Mouse (Mus musculus): ENCODE measurements around the gene Arid5a. TPM values are rescaled to one million over a fixed set of nuclear protein-coding genes. Genes with fewer than 3 reads are reported as not detected.

Gene Arid5a
- polyA plus RNA-seq, 1 experiment: 2.4 TPM

- H3K4me3 ChIP-seq (ENCODE audit: control insufficient read depth, low read depth, low read length): no peak overlapping the region
- H3K27me3 ChIP-seq (ENCODE audit: control insufficient read depth, insufficient read depth, low read length): no peaks in the 10 kb centered on the region
- H3K36me3 ChIP-seq (ENCODE audit: control insufficient read depth, insufficient read depth, low read length): no peaks in the 10 kb centered on the region
- no peak overlapping the region for H3K27ac ChIP-seq (ENCODE audit: control insufficient read depth, insufficient read depth, low read depth, low read length)
- TF ChIP-seq CTCF (IDR thresholded peaks at IDR 0.05; ENCODE audit: control insufficient read depth, insufficient read depth, insufficient replicate concordance, low read depth, low read length): no peak
- TF ChIP-seq POLR2A (IDR thresholded peaks at IDR 0.05; ENCODE audit: control insufficient read depth, low read depth, low read length): no peak
- peaks cover 7% of the 10 kb centered on the region for H3K4me1 ChIP-seq (ENCODE audit: control insufficient read depth, insufficient read depth, low read length)
These were observed 39.9 kb upstream of the Arid5a start for GRCm38 (mm10) chr1:36267595-36267994.

- no peaks in the 10 kb centered on the region for H3K27me3 ChIP-seq (ENCODE audit: control insufficient read depth, insufficient read depth, low read length)
- peaks cover 9% of the 10 kb centered on the region for H3K4me1 ChIP-seq (ENCODE audit: control insufficient read depth, insufficient read depth, low read length)
- H3K27ac ChIP-seq (ENCODE audit: control insufficient read depth, insufficient read depth, low read depth, low read length): no peak overlapping the region
- H3K4me3 ChIP-seq (ENCODE audit: control insufficient read depth, low read depth, low read length): no peak overlapping the region
- TF ChIP-seq POLR2A (IDR thresholded peaks at IDR 0.05; ENCODE audit: control insufficient read depth, low read depth, low read length) (no peak), CTCF (IDR thresholded peaks at IDR 0.05; ENCODE audit: control insufficient read depth, insufficient read depth, insufficient replicate concordance, low read depth, low read length) (no peak)
- no peaks in the 10 kb centered on the region for H3K36me3 ChIP-seq (ENCODE audit: control insufficient read depth, insufficient read depth, low read length)
These were observed 38.3 kb upstream of the Arid5a start for GRCm38 (mm10) chr1:36269121-36269795.

GRCm38 (mm10) chr1:36270666-36271065 lies 36.9 kb upstream of the Arid5a start:
- Histone ChIP-seq H3K27me3 (ENCODE audit: control insufficient read depth, insufficient read depth, low read length) (no peaks in the 10 kb centered on the region), H3K36me3 (ENCODE audit: control insufficient read depth, insufficient read depth, low read length) (no peaks in the 10 kb centered on the region), H3K4me3 (ENCODE audit: control insufficient read depth, low read depth, low read length) (no peak overlapping the region), H3K27ac (ENCODE audit: control insufficient read depth, insufficient read depth, low read depth, low read length) (no peak overlapping the region), H3K4me1 (ENCODE audit: control insufficient read depth, insufficient read depth, low read length) (peaks cover 9% of the 10 kb centered on the region)
- TF ChIP-seq POLR2A (IDR thresholded peaks at IDR 0.05; ENCODE audit: control insufficient read depth, low read depth, low read length) (no peak), CTCF (IDR thresholded peaks at IDR 0.05; ENCODE audit: control insufficient read depth, insufficient read depth, insufficient replicate concordance, low read depth, low read length) (no peak)

DNA sequence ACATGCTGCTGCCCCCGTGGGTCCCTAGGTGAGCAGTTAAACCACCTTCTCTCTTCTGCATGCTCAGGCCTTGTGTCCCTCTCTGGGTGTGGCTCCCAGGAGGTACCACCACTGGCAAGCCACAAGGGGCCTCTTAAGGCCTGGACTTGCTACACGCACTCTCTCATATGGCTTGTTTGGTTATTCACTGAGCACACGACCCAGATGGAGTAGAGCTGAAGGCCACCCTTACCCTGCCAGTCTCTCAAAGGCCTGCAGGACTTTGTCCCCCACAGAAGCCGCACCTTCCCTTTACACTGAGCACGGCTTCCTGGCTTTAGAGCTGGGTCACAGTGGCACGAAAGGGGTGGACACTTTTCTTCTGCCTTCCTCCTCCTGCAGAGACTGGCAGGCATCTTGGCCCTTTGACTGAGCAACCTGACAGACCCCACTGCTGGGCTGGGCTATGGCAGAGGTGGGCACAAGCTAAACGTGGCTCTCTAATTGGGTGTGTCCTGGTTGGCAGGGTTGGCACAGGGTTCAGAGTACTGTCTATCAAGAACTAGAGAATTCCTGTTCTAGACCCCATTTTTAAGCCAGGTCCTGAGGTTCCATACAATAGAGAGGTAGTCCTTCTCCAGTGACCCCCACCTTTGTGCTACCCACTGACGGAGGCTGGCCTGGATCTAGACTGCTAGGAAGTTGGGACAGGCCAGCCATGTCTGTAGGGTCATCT lies 35.9 kb upstream of the Arid5a start:
- no peak overlapping the region for H3K27ac ChIP-seq (ENCODE audit: control insufficient read depth, insufficient read depth, low read depth, low read length)
- no peak for TF ChIP-seq POLR2A (IDR thresholded peaks at IDR 0.05; ENCODE audit: control insufficient read depth, low read depth, low read length)
- no peak for TF ChIP-seq CTCF (IDR thresholded peaks at IDR 0.05; ENCODE audit: control insufficient read depth, insufficient read depth, insufficient replicate concordance, low read depth, low read length)
- no peaks in the 10 kb centered on the region for H3K27me3 ChIP-seq (ENCODE audit: control insufficient read depth, insufficient read depth, low read length)
- no peaks in the 10 kb centered on the region for H3K36me3 ChIP-seq (ENCODE audit: control insufficient read depth, insufficient read depth, low read length)
- peaks cover 9% of the 10 kb centered on the region for H3K4me1 ChIP-seq (ENCODE audit: control insufficient read depth, insufficient read depth, low read length)
- H3K4me3 ChIP-seq (ENCODE audit: control insufficient read depth, low read depth, low read length): no peak overlapping the region

GRCm38 (mm10) chr1:36272546-36272945 lies 35.0 kb upstream of the Arid5a start:
- H3K27ac ChIP-seq (ENCODE audit: control insufficient read depth, insufficient read depth, low read depth, low read length): no peak overlapping the region
- TF ChIP-seq POLR2A (IDR thresholded peaks at IDR 0.05; ENCODE audit: control insufficient read depth, low read depth, low read length) (no peak), CTCF (IDR thresholded peaks at IDR 0.05; ENCODE audit: control insufficient read depth, insufficient read depth, insufficient replicate concordance, low read depth, low read length) (no peak)
- H3K4me3 ChIP-seq (ENCODE audit: control insufficient read depth, low read depth, low read length): no peak overlapping the region
- no peaks in the 10 kb centered on the region for H3K27me3 ChIP-seq (ENCODE audit: control insufficient read depth, insufficient read depth, low read length)
- peaks cover 9% of the 10 kb centered on the region for H3K4me1 ChIP-seq (ENCODE audit: control insufficient read depth, insufficient read depth, low read length)
- H3K36me3 ChIP-seq (ENCODE audit: control insufficient read depth, insufficient read depth, low read length): no peaks in the 10 kb centered on the region

- no peak for TF ChIP-seq CTCF (IDR thresholded peaks at IDR 0.05; ENCODE audit: control insufficient read depth, insufficient read depth, insufficient replicate concordance, low read depth, low read length)
- TF ChIP-seq POLR2A (IDR thresholded peaks at IDR 0.05; ENCODE audit: control insufficient read depth, low read depth, low read length): no peak
- Histone ChIP-seq H3K36me3 (ENCODE audit: control insufficient read depth, insufficient read depth, low read length) (no peaks in the 10 kb centered on the region), H3K27ac (ENCODE audit: control insufficient read depth, insufficient read depth, low read depth, low read length) (no peak overlapping the region), H3K27me3 (ENCODE audit: control insufficient read depth, insufficient read depth, low read length) (no peaks in the 10 kb centered on the region), H3K4me1 (ENCODE audit: control insufficient read depth, insufficient read depth, low read length) (peaks cover 9% of the 10 kb centered on the region), H3K4me3 (ENCODE audit: control insufficient read depth, low read depth, low read length) (no peak overlapping the region)
These were observed 34.2 kb upstream of the Arid5a start for GRCm38 (mm10) chr1:36273288-36273687.

GRCm38 (mm10) chr1:36274455-36274854 lies 33.1 kb upstream of the Arid5a start, which contains the start of gene Neurl3:
Gene Neurl3 (minus strand): TSS chr1:36274679.
- no peak for TF ChIP-seq POLR2A (IDR thresholded peaks at IDR 0.05; ENCODE audit: control insufficient read depth, low read depth, low read length)
- no peak for TF ChIP-seq CTCF (IDR thresholded peaks at IDR 0.05; ENCODE audit: control insufficient read depth, insufficient read depth, insufficient replicate concordance, low read depth, low read length)
- Histone ChIP-seq H3K4me3 (ENCODE audit: control insufficient read depth, low read depth, low read length) (no peak within 1 kb of the TSS), H3K27ac (ENCODE audit: control insufficient read depth, insufficient read depth, low read depth, low read length) (no peak within 1 kb of the TSS), H3K27me3 (ENCODE audit: control insufficient read depth, insufficient read depth, low read length) (no peaks in the 10 kb centered on the region), H3K4me1 (ENCODE audit: control insufficient read depth, insufficient read depth, low read length) (peaks cover 5% of the 10 kb centered on the region), H3K36me3 (ENCODE audit: control insufficient read depth, insufficient read depth, low read length) (no peaks in the 10 kb centered on the region)
